Mouse (Mus musculus): ENCODE measurements at regions not wholly inside any gene's neighbourhood (a gene's known extent, or its start where the extent isn't known, plus 50 kb on each side); places are given as distances from the start of the nearest gene placed in this dataset.

- no peak for DNase-seq (ENCODE audit: low spot score in 2 of 2)
Measured at GRCm38 (mm10) chr16:76718809-76719208, 294.7 kb upstream of the Usp25 start.

DNA sequence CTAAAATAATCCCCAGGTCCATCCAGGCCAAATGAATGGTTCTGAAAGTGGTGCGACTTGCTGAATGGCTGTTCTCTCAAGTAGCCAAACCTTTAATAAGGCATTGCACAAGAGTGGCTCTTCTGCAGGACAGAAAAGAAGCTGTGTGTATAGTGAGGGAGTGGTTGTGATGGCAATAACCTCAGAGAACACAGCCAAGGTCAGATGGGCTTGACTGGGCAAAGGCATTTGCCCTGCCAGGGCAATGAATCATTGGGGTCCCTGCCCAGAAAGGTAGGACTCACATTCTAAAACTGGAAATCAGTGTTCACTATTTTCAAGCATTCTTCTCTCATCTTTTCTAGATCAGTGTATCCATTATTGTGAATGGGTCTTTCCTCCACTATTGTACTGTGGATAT lies 295.4 kb upstream of the Usp25 start:
- DNase-seq (ENCODE audit: low spot score in 2 of 2) = no peak

- no peak for DNase-seq (ENCODE audit: low spot score in 2 of 2)
Measured at GRCm38 (mm10) chr16:76694913-76695312, 318.6 kb upstream of the Usp25 start.

GRCm38 (mm10) chr16:76687735-76688447 lies 314.3 kb upstream of the Nrip1 start:
- no peak for DNase-seq (ENCODE audit: low spot score in 2 of 2)

GRCm38 (mm10) chr16:76685562-76685961 lies 311.9 kb upstream of the Nrip1 start:
- no peak for DNase-seq (ENCODE audit: low spot score in 2 of 2)

DNA sequence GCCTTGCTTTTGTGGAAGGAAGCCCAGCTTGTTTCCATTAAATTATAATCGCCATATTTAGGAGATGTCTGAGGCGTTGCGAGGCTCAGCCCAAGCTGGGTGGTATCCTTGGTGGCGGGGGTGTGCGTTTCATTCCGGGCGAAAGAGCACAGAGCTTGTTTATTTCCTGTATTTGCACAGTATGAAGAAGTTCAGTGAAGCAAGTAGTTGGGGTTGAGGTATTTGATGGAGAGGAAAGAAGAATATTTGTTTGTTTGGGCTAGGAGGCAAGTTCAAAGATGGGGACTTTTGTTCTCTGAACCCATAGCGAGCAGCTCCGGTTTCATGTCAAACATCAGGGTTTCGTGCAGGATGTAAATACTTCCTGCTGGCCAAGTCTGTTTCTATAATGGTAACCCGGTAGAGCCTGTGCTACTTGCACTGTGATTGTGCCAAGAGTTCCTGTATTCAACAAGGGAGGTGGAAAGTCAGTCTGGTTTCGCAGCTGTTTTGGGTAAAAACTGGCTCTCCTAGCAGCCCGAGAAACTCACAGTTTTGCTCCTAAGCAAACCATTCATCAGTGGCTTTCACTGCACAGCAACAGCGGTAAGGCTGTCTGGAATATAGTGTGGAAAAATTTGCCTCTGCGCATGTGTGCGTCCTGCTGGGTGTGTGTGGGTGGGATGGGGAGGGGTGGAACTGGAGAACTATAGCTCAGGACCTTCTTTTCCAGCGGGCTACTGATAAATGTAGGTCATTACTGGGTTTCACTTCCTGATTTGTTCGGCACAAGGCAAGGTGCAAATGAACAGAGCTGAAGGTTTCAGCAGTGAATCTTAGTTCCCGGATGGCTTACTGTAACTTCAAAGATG lies 306.7 kb upstream of the Nrip1 start:
- DNase-seq (ENCODE audit: low spot score in 2 of 2) = no peak

DNA sequence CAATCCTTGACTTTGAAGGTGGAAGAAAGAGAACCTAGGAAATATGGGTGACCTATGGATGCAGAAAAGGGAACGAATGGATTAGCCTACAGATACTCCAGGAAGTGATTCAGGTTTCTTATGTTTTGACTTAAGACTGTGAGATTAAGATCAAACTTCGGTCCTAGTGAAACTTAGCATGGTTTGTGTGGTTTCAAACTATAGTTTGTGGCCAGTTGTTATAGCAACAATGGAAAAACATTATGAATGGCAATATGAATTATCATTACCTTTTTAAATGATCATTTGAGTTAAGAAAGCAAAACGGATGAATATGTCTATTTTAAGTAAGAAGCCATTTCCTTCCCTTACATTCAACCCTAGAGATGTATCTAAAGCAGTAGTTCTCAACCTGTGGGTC lies 305.3 kb upstream of the Nrip1 start:
- DNase-seq (ENCODE audit: low spot score in 2 of 2) = no peak

GRCm38 (mm10) chr16:76669795-76670194 lies 296.2 kb upstream of the Nrip1 start:
- no peak for DNase-seq (ENCODE audit: low spot score in 2 of 2)

GRCm38 (mm10) chr16:76667046-76667445 lies 293.4 kb upstream of the Nrip1 start:
- DNase-seq (ENCODE audit: low spot score in 2 of 2) = no peak

GRCm38 (mm10) chr16:76655106-76655505 lies 281.5 kb upstream of the Nrip1 start:
- DNase-seq (ENCODE audit: low spot score in 2 of 2) = no peak

DNA sequence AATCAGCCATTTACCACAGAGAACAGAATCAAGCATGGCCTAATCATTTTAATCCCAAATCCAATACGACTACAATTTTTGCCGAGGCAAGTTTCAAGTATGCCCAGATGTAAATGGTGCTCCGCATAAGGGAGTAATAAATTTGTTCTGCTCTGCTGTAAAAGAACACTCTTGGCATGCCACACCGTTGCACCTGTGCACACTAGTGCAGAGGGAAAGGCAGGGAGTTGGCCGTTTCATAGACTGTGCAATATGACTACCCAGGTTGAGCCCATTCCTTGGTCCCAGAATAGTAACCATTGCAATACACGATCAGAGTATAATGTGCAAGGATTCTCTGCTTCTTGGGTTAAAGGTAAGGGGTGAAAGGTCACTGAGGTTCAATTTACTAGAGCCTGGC lies 270.7 kb upstream of the Nrip1 start:
- no peak for DNase-seq (ENCODE audit: low spot score in 2 of 2)

DNA sequence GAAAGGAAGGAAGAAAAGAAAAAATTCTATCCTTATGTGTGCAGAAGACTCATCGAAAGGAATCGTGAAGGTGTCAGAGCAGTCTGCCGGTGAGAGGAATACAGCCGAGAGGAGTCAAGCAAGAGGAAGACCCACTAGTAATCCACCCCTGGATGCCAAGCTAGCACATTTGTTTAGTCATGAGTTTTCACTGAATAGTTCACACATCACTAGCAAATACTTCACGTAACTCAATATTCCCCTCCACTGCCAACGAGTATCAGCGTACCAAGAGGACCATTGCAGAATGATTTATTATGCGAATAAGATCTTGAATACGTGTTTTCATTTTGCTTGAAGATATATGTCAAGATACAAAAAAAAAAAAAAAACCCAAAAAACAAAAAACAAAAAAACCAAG lies 270.2 kb upstream of the Nrip1 start:
- no peak for DNase-seq (ENCODE audit: low spot score in 2 of 2)

GRCm38 (mm10) chr16:76635169-76635568 lies 261.5 kb upstream of the Nrip1 start:
- DNase-seq (ENCODE audit: low spot score in 2 of 2) = no peak

- no peak for DNase-seq (ENCODE audit: low spot score in 2 of 2)
Measured at GRCm38 (mm10) chr16:76634196-76634698, 260.6 kb upstream of the Nrip1 start.

DNA sequence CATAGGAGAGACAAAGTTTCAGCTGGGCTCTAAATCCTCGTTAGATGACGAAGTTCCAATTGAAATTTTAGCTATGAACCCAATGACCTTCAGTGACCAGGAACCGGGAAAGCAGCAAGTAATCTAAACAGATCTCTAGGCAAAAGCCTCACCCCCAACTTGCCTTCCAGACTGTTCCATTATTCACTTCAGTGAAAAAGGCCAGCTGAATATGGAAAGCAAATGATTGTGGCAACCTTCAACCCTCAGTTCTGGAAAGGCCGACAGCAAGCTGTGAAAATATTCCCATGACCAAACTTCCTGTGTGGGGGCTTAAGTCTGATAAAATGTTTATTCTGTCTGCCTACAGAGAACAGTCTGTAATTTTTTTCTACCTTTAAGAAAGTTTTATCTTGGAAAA lies 252.5 kb upstream of the Nrip1 start:
- no peak for DNase-seq (ENCODE audit: low spot score in 2 of 2)

GRCm38 (mm10) chr16:76621715-76622114 lies 248.1 kb upstream of the Nrip1 start:
- no peak for DNase-seq (ENCODE audit: low spot score in 2 of 2)

- no peak for DNase-seq (ENCODE audit: low spot score in 2 of 2)
Measured at GRCm38 (mm10) chr16:76618295-76618694, 244.7 kb upstream of the Nrip1 start.

- DNase-seq (ENCODE audit: low spot score in 2 of 2) = no peak
Measured at GRCm38 (mm10) chr16:76611061-76611460, 237.4 kb upstream of the Nrip1 start.

DNA sequence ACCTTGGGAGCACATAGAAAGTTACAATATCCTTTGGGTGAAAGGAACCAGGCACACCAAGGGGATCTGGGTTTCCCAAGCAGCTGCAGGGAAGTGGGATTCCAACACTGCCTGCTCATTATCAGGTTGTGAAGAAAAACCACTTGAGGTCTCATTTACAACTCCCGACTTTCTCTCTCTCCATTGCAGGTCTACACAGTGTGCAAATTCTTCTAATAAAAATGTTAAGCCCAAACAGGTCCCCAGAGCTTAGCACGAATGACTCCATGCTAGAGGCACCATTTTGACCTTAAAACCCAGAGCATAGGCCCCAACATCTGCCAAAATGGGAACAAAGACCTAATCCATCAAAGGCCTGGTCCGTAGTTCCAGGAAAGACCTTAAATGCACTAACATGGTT lies 231.3 kb upstream of the Nrip1 start:
- DNase-seq (ENCODE audit: low spot score in 2 of 2) = no peak

- DNase-seq (ENCODE audit: low spot score in 2 of 2) = no peak
Measured at GRCm38 (mm10) chr16:76603846-76604258, 230.2 kb upstream of the Nrip1 start.

- DNase-seq (ENCODE audit: low spot score in 2 of 2) = no peak
Measured at GRCm38 (mm10) chr16:76603431-76603830, 229.8 kb upstream of the Nrip1 start.

GRCm38 (mm10) chr16:76600131-76600530 lies 226.5 kb upstream of the Nrip1 start:
- DNase-seq (ENCODE audit: low spot score in 2 of 2) = no peak

Measured in urinary bladder, postnatal 4 days (tissue).